Mouse (Mus musculus): Measurements from ENCODE around the gene Tmcc2.

Gene Tmcc2

GRCm38 (mm10) chr1:132389886-132390585 is 1.0 kb downstream of the Tmcc2 start:
- DNase-seq (ENCODE audit: low spot score): peak; percentile 84

DNA sequence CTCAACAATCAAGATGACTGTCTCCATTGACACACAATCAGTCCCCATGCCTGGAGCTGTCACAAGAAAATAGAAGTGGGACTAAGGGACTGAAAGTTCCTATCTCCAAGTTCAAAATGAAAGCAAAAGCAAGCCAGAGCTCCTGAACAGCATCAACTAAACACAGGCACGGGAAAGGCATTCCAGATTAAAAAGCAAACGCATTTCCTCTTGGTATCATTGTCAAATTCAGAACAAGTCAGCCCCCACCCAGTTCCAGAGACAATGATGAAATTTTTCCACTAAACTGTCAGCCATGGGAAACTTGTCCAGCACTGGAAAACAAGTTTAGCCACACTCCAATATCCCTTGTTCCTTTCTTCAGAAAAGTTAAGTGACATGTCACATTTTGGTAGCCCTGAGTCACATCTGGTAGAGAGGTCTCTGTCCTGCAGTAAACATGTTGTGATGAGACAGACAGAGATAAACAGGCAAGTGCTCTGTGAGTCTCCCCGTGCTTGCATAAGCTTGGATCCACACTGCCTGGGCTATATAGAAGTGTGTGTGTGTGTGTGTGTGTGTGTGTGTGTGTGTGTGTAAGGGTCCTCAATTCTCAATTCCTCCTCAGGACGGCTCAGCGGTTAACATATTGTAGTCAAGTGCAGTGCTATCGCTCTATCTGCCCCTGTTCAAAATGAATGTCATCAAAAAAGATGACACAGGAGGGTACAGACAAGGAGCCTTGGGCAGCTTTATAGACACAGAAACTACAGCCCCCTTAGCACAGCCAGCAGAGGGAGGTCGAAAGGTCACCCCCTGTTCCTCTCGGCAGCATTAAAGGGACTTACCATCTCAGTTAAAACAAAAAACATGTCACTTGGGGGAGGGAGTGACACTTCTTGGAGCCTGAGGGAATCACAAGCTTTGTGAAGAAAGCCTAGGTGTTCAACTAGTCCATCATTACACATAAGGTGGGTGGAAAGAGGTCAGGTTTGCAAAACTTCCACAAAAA is 2.0 kb downstream of the Tmcc2 start:
- DNase-seq (ENCODE audit: low spot score): peak; percentile 43

DNA sequence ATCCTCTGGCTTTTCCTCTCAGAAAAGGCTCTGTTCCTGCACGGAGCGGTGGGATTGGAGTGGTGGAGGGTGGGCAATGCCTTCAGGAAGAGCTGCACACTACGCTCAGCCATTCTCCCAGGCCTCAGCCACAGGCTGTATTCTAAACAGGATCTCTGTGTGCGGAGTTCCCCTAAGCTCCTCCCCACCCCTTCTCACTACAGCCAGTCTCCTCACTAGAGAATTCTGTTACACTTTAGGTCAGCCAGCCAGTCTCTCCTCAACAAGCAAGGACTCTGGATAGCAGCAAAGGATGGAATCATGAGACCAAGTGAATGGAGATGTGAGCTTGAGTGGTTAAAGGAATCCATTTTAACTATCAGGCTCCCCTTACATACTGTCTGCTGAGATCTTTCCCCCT is 3.1 kb downstream of the Tmcc2 start:
- DNase-seq (ENCODE audit: low spot score): peak; percentile 27

DNA sequence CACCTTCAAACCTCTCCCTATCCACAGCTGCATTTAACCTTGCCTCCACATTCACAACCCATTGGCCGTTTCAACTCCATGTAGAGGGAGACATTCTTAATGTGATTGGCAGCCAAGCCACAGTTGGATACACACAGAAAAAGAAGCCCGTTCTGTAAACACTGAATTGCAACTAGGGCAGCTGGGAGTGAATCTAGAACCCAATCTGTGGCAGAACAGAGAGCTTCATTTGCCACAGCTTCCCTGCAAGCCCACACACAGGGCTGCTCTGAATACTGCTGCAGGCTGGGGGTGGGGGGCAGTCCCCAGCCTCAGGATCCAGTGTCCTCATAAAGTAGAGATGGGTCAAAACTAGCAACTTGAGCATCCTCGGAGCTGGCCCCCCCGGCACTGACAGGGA is 4.8 kb downstream of the Tmcc2 start:
- DNase-seq (ENCODE audit: low spot score): no peak

GRCm38 (mm10) chr1:132385711-132386110 is 5.4 kb downstream of the Tmcc2 start:
- no peak for DNase-seq (ENCODE audit: low spot score)

- peak; percentile 62 for DNase-seq (ENCODE audit: low spot score)
These were observed 5.8 kb downstream of the Tmcc2 start for GRCm38 (mm10) chr1:132385266-132385665.

- no peak for DNase-seq (ENCODE audit: low spot score)
These were observed 7.0 kb downstream of the Tmcc2 start for GRCm38 (mm10) chr1:132384001-132384554.

DNA sequence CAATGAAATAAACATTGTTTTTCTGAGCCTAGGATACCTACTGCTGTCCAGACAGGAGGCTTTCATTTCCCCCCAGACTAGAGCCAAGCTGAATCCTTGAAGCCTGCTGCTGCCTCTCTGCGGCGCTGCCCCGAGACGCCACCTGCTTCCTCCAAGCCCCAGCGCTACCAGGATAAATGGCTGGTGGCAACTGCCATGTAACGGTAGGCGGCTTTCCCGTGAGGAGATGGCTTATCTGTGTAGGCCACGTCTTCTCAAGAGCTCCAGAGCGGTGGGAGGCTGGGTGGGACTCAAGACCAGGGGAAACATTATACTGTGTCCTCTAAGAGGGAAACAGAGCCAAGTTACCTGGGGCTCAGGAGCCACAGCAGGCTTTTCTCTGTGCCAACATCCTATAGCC is 9.2 kb downstream of the Tmcc2 start:
- DNase-seq (ENCODE audit: low spot score): no peak

DNA sequence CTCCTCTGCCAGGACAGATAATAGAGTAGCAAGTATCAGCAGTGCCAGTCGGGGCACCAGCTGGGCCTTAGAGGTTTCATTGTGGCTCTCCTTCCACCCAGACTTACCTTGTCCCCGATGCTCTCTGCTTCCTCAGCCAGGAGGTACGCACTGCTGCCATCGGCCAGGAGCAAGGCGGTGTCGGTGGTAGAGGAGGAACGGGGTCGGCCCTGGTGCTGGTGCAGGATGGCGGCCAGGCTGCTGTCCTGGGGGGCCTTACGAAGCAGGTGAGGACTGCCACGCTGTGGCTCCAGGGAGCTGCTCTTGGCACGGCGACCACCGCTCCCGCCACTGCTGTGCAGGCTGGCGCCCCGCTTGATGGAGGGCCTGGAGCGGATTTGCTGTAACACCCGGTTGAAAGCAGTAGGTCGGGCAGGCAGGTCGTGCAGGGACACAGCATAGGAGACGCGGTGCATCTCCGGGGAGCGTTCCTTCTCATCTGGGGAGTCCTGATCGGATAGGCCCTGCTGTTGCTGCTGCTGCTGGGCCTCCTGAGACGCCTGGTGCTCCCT is 10.5 kb downstream of the Tmcc2 start:
- DNase-seq (ENCODE audit: low spot score): no peak

GRCm38 (mm10) chr1:132377811-132378210 is 13.3 kb downstream of the Tmcc2 start:
- DNase-seq (ENCODE audit: low spot score): no peak

- no peak for DNase-seq (ENCODE audit: low spot score)
These were observed 14.1 kb downstream of the Tmcc2 start for GRCm38 (mm10) chr1:132377055-132377365.

GRCm38 (mm10) chr1:132376211-132377054 is 14.6 kb downstream of the Tmcc2 start:
- peak; percentile 30 for DNase-seq (ENCODE audit: low spot score)

DNA sequence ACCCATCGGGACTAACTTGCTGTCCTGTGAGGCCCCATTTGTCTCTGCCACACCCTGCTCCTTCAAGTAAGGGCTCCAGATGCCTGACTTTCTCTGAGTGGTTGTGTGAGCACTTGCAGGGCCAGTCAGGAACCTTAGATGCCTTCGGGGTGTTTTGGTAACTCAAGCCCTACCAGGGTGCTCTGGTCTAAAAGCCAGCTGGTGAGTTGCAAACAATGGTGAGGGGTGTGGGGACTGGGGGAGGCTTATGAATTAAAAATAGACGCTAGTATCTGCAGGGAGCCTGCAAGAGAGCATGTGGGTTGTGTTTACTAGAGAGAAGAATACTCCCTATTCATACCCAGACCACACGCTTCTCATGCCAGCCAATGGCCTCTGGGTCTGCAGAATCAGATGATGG is 15.8 kb downstream of the Tmcc2 start:
- peak; percentile 25 for DNase-seq (ENCODE audit: low spot score)

GRCm38 (mm10) chr1:132374873-132375244 is 16.2 kb downstream of the Tmcc2 start:
- DNase-seq (ENCODE audit: low spot score): no peak

GRCm38 (mm10) chr1:132374140-132374872 is 16.8 kb downstream of the Tmcc2 start:
- DNase-seq (ENCODE audit: low spot score): peak; percentile 16

DNA sequence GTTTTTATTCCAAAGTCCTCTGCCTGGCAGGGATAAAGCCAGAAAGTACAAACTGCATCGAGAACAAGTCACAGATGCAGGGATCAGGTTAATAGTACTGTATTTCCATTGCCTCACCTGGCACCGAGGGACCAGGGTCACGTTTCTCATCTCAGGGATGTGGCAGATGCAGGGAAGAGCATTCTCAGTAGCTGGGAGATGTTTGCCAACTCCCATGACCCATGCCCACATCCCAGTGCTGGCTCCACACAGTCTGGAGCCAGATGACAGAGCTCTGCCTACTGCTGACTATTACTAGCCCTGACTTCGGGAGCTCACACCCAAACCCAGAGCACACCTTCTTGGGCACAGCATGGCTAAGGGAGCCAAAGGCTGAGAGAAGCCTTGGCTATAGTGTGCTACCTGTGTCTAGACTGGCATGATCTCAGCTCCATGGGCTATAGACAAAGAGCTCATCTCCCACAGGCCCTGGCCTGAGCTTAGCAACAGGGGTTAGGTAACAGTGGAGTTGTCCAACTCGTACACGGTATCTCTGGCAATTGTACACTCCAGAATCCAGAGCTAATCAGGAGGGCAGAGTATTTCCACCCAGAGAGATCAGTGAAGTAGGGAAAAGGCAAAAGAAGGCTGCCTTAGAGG is 18.1 kb downstream of the Tmcc2 start:
- DNase-seq (ENCODE audit: low spot score): no peak

- DNase-seq (ENCODE audit: low spot score): no peak
These were observed 18.7 kb downstream of the Tmcc2 start for GRCm38 (mm10) chr1:132372354-132372753.

- no peak for DNase-seq (ENCODE audit: low spot score)
These were observed 19.6 kb downstream of the Tmcc2 start for GRCm38 (mm10) chr1:132371298-132372081.

- no peak for DNase-seq (ENCODE audit: low spot score)
These were observed 20.4 kb downstream of the Tmcc2 start for GRCm38 (mm10) chr1:132370681-132371173.
